Mouse (Mus musculus): Measurements from ENCODE around the gene Cxxc4. TPM values are rescaled to one million over a fixed set of nuclear protein-coding genes. Genes with fewer than 3 reads are reported as not detected.

Cxxc4 gene
- polyA plus RNA-seq, 1 experiment: 3.7 TPM

GRCm38 (mm10) chr3:134303492-134303808 is 67.2 kb downstream of the Cxxc4 start:
- Histone ChIP-seq H3K4me3 (ENCODE audit: insufficient read depth, low read length) (no peak overlapping the region), H3K4me1 (ENCODE audit: control insufficient read depth, insufficient read depth, low read length) (no peaks in the 10 kb centered on the region), H3K27ac (ENCODE audit: insufficient read depth, low read length) (no peak overlapping the region)

GRCm38 (mm10) chr3:134306507-134306906 is 70.2 kb downstream of the Cxxc4 start:
- Histone ChIP-seq H3K27ac (ENCODE audit: insufficient read depth, low read length) (no peak overlapping the region), H3K4me1 (ENCODE audit: control insufficient read depth, insufficient read depth, low read length) (no peaks in the 10 kb centered on the region), H3K4me3 (ENCODE audit: insufficient read depth, low read length) (no peak overlapping the region)
- no peak for TF ChIP-seq POLR2A (IDR thresholded peaks at IDR 0.05; ENCODE audit: low read depth, low read length)
- no peak for TF ChIP-seq CTCF (IDR thresholded peaks at IDR 0.05; ENCODE audit: borderline replicate concordance, insufficient read depth, low read length)

More at GRCm38 (mm10) chr3:134303492-134303808, 67.2 kb downstream of the Cxxc4 start:
- no peak for TF ChIP-seq CTCF (IDR thresholded peaks at IDR 0.05; ENCODE audit: borderline replicate concordance, insufficient read depth, low read length)
- TF ChIP-seq POLR2A (IDR thresholded peaks at IDR 0.05; ENCODE audit: low read depth, low read length): no peak

- no peak overlapping the region for H3K27ac ChIP-seq (ENCODE audit: insufficient read depth, low read length)
- no peak overlapping the region for H3K4me3 ChIP-seq (ENCODE audit: insufficient read depth, low read length)
- H3K4me1 ChIP-seq (ENCODE audit: control insufficient read depth, insufficient read depth, low read length): no peaks in the 10 kb centered on the region
- TF ChIP-seq POLR2A (IDR thresholded peaks at IDR 0.05; ENCODE audit: low read depth, low read length): no peak
- TF ChIP-seq CTCF (IDR thresholded peaks at IDR 0.05; ENCODE audit: borderline replicate concordance, insufficient read depth, low read length): no peak
These were observed 71.5 kb downstream of the Cxxc4 start for GRCm38 (mm10) chr3:134307801-134308200.

Data from embryonic fibroblast, embryonic 13.5 days (primary cell).